Mouse (Mus musculus) CD4-positive, CD25-positive, alpha-beta regulatory T cell, adult 2 months (primary cell): ENCODE data around the gene Pink1.

Source experiments
- DNase-seq: peaks from one replicate; pipeline ENCODE4 v3.0.0-alpha.2; 2012; ENCODE audit warnings: low read depth, low spot score

Gene Pink1

GRCm38 (mm10) chr4:138326077-138326695 is at the start of gene Pink1:
Gene Pink1, minus strand, starts transcription at chr4:138326307.
- DNase-seq = peak; percentile 94

GRCm38 (mm10) chr4:138375117-138375516 is 49.0 kb upstream of the Pink1 start:
- no peak for DNase-seq

- no peak for DNase-seq
These were observed 44.9 kb upstream of the Pink1 start for GRCm38 (mm10) chr4:138370996-138371516.

GRCm38 (mm10) chr4:138368498-138369260 is 42.6 kb upstream of the Pink1 start:
- no peak for DNase-seq

- DNase-seq = no peak
These were observed 41.8 kb upstream of the Pink1 start, which contains the start of gene Cda for GRCm38 (mm10) chr4:138367641-138368497. Gene Cda, minus strand, starts transcription at chr4:138367992.

- DNase-seq = no peak
These were observed 40.5 kb upstream of the Pink1 start for GRCm38 (mm10) chr4:138366561-138366960.

- DNase-seq = no peak
These were observed 37.4 kb upstream of the Pink1 start for GRCm38 (mm10) chr4:138363511-138363910.

- no peak for DNase-seq
These were observed 36.8 kb upstream of the Pink1 start for GRCm38 (mm10) chr4:138362883-138363282.

GRCm38 (mm10) chr4:138361370-138361821 is 35.3 kb upstream of the Pink1 start:
- DNase-seq = no peak

- DNase-seq = no peak
These were observed 32.1 kb upstream of the Pink1 start for GRCm38 (mm10) chr4:138358176-138358575.

- no peak for DNase-seq
These were observed 30.4 kb upstream of the Pink1 start for GRCm38 (mm10) chr4:138356551-138356950.

GRCm38 (mm10) chr4:138356141-138356540 is 30.0 kb upstream of the Pink1 start:
- DNase-seq = no peak

- DNase-seq = no peak
These were observed 29.4 kb upstream of the Pink1 start for GRCm38 (mm10) chr4:138355496-138355895.

GRCm38 (mm10) chr4:138353438-138354171 is 27.5 kb upstream of the Pink1 start:
- DNase-seq = no peak

- no peak for DNase-seq
These were observed 26.6 kb upstream of the Pink1 start for GRCm38 (mm10) chr4:138352692-138353091.

- no peak for DNase-seq
These were observed 25.7 kb upstream of the Pink1 start for GRCm38 (mm10) chr4:138351821-138352220.

GRCm38 (mm10) chr4:138348716-138349115 is 22.6 kb upstream of the Pink1 start:
- no peak for DNase-seq

GRCm38 (mm10) chr4:138347280-138347679 is 21.2 kb upstream of the Pink1 start:
- DNase-seq = no peak

- no peak for DNase-seq
These were observed 18.9 kb upstream of the Pink1 start for GRCm38 (mm10) chr4:138344891-138345545.

- no peak for DNase-seq
These were observed 17.3 kb upstream of the Pink1 start for GRCm38 (mm10) chr4:138343341-138343837.
